Mouse (Mus musculus): ENCODE data around the gene Card19. TPM values are rescaled to one million over a fixed set of nuclear protein-coding genes. Genes with fewer than 3 reads are reported as not detected.

Card19 gene
- polyA plus RNA-seq, 1 experiment from 2014 or later = 27.4 TPM

DNA sequence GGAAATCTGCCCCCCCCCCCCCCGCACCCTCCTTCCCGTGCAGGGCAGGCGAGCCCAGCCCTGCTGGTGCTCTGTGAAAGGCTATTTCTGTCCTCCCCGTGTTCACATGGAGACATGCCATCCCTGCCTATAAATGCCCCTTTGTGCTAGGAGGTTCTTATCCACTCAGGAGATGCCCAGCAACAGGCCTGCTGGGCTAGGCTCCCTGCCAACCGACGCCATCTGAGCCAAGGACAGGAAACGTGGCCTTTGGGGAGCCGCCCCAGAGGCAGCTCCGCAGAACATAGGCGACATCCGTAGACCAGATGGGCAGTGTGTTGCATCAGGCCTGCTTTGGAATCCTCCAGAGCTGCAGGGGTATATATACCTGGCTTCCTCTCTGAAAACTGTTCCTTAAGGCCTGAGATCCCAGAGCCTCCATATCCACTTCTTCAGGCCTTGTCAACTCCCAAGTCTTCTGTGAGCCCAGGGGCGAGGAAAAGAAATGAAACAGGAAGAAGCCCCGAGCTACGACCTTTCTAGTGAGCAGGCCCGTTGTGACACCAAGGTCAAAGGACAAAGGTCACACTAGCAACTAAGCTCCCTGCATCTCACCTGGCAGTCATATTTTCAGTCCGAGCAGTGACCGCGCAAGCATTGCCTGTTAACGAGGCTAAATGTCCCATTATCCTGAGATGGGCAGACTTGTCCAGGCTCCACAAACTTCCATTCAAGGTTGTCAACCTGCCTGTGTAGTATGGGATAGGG, 36.8 kb downstream of the Card19 start:
- DNase-seq (ENCODE audit: low spot score) (no peak), ATAC-seq (ENCODE audit: low FRiP score) (no peak)
- Histone ChIP-seq H3K36me3 (ENCODE audit: control insufficient read depth, insufficient read depth, low read length) (no peaks in the 10 kb centered on the region), H3K4me2 (replicated peaks; ENCODE audit: low read depth, low read length) (no peak overlapping the region), H3K4me3 (ENCODE audit: low read depth, low read length) (no peak overlapping the region), H3K9me3 (ENCODE audit: control insufficient read depth, low read length) (no peaks in the 10 kb centered on the region), H3K27ac (ENCODE audit: low read depth, low read length) (no peak overlapping the region), H3K27me3 (ENCODE audit: control insufficient read depth, insufficient read depth, low read length) (no peaks in the 10 kb centered on the region), H3K9ac (ENCODE audit: low read depth, low read length) (no peak overlapping the region), H3K4me1 (replicated peaks; ENCODE audit: control insufficient read depth, insufficient read depth, low read length) (no peaks in the 10 kb centered on the region)
- WGBS = 70% methylated on average over 19 of the region's 19 CpGs

DNA sequence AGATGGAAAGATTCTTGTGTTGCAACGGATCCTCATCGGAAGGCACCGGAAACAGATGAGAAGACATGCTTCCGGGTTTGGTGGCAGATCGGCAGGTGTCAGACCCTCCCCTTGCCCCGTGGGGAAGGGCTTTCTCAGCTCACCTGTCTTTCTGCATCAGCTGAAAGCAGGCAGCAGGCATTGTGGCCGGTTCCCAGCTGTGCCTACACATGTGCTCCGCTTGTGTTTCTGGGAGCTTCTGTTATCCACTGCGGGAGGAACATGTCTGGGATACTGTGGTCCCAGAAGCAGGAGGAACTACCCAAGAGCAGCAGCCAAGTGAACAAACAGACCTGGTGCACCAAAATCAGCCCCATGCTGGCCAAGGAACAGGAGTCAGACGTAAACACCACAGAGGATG, 40.3 kb downstream of the Card19 start:
- no peak for DNase-seq (ENCODE audit: low spot score)
- Histone ChIP-seq H3K4me3 (ENCODE audit: low read depth, low read length) (no peak overlapping the region), H3K9ac (ENCODE audit: low read depth, low read length) (no peak overlapping the region), H3K27ac (ENCODE audit: low read depth, low read length) (no peak overlapping the region), H3K4me1 (replicated peaks; ENCODE audit: control insufficient read depth, insufficient read depth, low read length) (no peaks in the 10 kb centered on the region), H3K4me2 (replicated peaks; ENCODE audit: low read depth, low read length) (no peak overlapping the region), H3K27me3 (ENCODE audit: control insufficient read depth, insufficient read depth, low read length) (no peaks in the 10 kb centered on the region), H3K9me3 (ENCODE audit: control insufficient read depth, low read length) (no peaks in the 10 kb centered on the region), H3K36me3 (ENCODE audit: control insufficient read depth, insufficient read depth, low read length) (no peaks in the 10 kb centered on the region)
- no peak for ATAC-seq (ENCODE audit: low FRiP score)
- 81% methylated on average over 10 of the region's 10 CpGs for WGBS

DNA sequence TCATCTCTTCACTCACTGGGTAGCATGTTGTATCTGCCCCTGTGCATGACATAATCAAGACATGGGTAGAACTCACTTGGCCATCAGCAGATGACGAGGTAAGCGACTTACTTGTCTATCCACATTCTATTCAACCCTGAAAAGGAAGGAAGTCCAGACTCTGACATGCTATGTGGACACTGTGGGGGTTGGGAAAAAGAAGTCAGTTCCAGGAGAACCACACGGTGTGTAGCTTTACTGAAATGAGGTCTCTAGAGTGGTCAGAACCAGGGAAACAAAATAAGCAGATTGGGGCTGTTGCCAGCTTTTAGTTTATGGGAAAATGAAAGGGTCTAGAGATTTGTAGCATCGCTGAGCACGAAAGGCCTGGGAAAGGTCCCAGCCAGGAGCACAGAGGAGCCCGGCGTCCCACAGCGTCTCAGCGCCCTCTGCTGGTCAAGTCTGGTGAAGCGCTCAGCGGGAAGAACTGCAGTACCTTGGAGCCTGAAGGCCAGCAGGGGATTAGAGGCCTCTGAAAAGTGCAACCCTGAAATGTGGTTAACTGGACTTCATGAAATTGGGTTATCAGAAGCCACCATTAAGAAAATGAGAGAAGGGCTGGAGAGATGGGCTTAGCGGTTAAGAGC, 42.8 kb downstream of the Card19 start:
- Histone ChIP-seq H3K4me1 (replicated peaks; ENCODE audit: control insufficient read depth, insufficient read depth, low read length) (no peaks in the 10 kb centered on the region), H3K9ac (ENCODE audit: low read depth, low read length) (no peak overlapping the region), H3K27ac (ENCODE audit: low read depth, low read length) (no peak overlapping the region), H3K36me3 (ENCODE audit: control insufficient read depth, insufficient read depth, low read length) (no peaks in the 10 kb centered on the region), H3K4me2 (replicated peaks; ENCODE audit: low read depth, low read length) (no peak overlapping the region), H3K4me3 (ENCODE audit: low read depth, low read length) (no peak overlapping the region), H3K27me3 (ENCODE audit: control insufficient read depth, insufficient read depth, low read length) (no peaks in the 10 kb centered on the region), H3K9me3 (ENCODE audit: control insufficient read depth, low read length) (no peaks in the 10 kb centered on the region)
- ATAC-seq (ENCODE audit: low FRiP score) (peak; percentile 73; the same call in 1 of the 2 replicates), DNase-seq (ENCODE audit: low spot score) (peak; percentile 95)
- 8% methylated on average over 12 of the region's 12 CpGs for whole genome bisulfite sequencing

DNA sequence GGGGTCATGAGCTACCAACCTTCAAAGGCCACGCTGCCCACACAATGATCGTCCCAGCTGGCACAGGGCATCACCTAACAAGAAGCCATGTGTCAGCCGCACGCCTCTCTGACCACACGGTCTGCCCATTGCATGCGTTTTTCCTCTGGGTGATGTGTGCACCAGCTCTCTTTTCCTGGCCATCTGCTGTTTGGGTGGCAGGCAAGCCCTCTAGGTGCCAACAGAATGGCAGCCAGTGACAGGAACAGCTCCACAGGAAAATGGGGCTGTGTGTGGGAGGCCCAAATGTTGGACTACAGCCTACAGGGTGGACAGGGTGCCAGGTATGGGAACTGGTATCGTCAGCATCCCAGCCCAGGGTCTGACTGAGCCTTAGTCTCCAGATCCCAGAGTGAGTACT, 43.5 kb downstream of the Card19 start:
- no peaks in the 10 kb centered on the region for H3K9me3 ChIP-seq (ENCODE audit: control insufficient read depth, low read length)
- no peaks in the 10 kb centered on the region for H3K4me1 ChIP-seq (replicated peaks; ENCODE audit: control insufficient read depth, insufficient read depth, low read length)
- no peak overlapping the region for H3K9ac ChIP-seq (ENCODE audit: low read depth, low read length)
- no peak overlapping the region for H3K27ac ChIP-seq (ENCODE audit: low read depth, low read length)
- H3K4me3 ChIP-seq (ENCODE audit: low read depth, low read length) = no peak overlapping the region
- ATAC-seq (ENCODE audit: low FRiP score) = 0 out of 2 replicates have a peak, but pooled peaks have one; percentile 22
- H3K36me3 ChIP-seq (ENCODE audit: control insufficient read depth, insufficient read depth, low read length) = no peaks in the 10 kb centered on the region
- no peak for DNase-seq (ENCODE audit: low spot score)
- H3K27me3 ChIP-seq (ENCODE audit: control insufficient read depth, insufficient read depth, low read length) = no peaks in the 10 kb centered on the region
- whole genome bisulfite sequencing = 92% methylated on average over 7 of the region's 7 CpGs
- no peak overlapping the region for H3K4me2 ChIP-seq (replicated peaks; ENCODE audit: low read depth, low read length)

DNA sequence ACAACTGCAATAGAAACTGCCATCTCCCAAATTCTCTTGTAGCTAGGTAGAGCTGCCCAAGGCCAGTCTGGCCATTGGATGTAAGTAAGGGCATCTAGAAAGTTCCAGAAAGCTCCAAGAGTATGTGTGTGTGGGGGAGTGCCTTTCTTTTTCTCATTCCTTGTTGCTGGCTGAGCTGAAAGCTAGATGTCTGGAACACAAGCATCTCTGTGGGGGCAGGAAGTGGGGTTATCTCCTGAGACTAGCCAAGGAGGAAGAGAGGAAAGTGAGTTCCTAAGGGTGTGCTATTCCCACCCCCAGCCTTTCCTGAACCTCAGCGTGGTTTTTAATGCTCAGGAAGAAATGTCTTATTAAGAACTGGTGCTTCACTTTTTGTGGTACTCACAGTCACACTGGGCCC, 44.1 kb downstream of the Card19 start:
- ATAC-seq (ENCODE audit: low FRiP score) = no peak
- H3K4me1 ChIP-seq (replicated peaks; ENCODE audit: control insufficient read depth, insufficient read depth, low read length) = no peaks in the 10 kb centered on the region
- DNase-seq (ENCODE audit: low spot score) = no peak
- 82% methylated on average over 1 of the region's 1 CpGs for WGBS
- H3K4me2 ChIP-seq (replicated peaks; ENCODE audit: low read depth, low read length) = no peak overlapping the region
- H3K9me3 ChIP-seq (ENCODE audit: control insufficient read depth, low read length) = no peaks in the 10 kb centered on the region
- no peaks in the 10 kb centered on the region for H3K27me3 ChIP-seq (ENCODE audit: control insufficient read depth, insufficient read depth, low read length)
- H3K4me3 ChIP-seq (ENCODE audit: low read depth, low read length) = no peak overlapping the region
- H3K27ac ChIP-seq (ENCODE audit: low read depth, low read length) = no peak overlapping the region
- H3K36me3 ChIP-seq (ENCODE audit: control insufficient read depth, insufficient read depth, low read length) = no peaks in the 10 kb centered on the region
- no peak overlapping the region for H3K9ac ChIP-seq (ENCODE audit: low read depth, low read length)

DNA sequence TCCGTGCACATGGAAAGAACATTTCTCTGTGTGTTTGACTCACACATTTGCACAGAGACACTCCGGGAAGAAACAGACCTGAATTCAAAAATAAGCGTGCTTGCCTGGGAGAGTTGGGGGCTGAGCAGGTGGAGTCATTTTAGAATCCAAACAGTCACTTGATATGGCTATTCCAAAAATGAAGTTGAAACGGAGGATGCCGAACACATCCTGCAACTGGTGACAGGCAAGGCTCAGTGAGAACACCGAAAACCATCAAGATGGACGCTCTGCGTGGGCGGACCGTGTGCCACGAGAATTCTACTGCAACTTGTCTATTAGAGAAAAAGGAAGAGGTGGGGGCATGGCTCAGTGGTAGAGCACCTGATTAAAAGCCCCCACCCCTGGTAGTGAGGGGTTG, 45.2 kb downstream of the Card19 start:
- Histone ChIP-seq H3K9me3 (ENCODE audit: control insufficient read depth, low read length) (no peaks in the 10 kb centered on the region), H3K4me2 (replicated peaks; ENCODE audit: low read depth, low read length) (no peak overlapping the region), H3K4me1 (replicated peaks; ENCODE audit: control insufficient read depth, insufficient read depth, low read length) (no peaks in the 10 kb centered on the region), H3K36me3 (ENCODE audit: control insufficient read depth, insufficient read depth, low read length) (no peaks in the 10 kb centered on the region), H3K27me3 (ENCODE audit: control insufficient read depth, insufficient read depth, low read length) (no peaks in the 10 kb centered on the region), H3K9ac (ENCODE audit: low read depth, low read length) (no peak overlapping the region), H3K27ac (ENCODE audit: low read depth, low read length) (no peak overlapping the region), H3K4me3 (ENCODE audit: low read depth, low read length) (no peak overlapping the region)
- DNase-seq (ENCODE audit: low spot score) = no peak
- ATAC-seq (ENCODE audit: low FRiP score) = no peak
- 92% methylated on average over 11 of the region's 11 CpGs for WGBS

DNA sequence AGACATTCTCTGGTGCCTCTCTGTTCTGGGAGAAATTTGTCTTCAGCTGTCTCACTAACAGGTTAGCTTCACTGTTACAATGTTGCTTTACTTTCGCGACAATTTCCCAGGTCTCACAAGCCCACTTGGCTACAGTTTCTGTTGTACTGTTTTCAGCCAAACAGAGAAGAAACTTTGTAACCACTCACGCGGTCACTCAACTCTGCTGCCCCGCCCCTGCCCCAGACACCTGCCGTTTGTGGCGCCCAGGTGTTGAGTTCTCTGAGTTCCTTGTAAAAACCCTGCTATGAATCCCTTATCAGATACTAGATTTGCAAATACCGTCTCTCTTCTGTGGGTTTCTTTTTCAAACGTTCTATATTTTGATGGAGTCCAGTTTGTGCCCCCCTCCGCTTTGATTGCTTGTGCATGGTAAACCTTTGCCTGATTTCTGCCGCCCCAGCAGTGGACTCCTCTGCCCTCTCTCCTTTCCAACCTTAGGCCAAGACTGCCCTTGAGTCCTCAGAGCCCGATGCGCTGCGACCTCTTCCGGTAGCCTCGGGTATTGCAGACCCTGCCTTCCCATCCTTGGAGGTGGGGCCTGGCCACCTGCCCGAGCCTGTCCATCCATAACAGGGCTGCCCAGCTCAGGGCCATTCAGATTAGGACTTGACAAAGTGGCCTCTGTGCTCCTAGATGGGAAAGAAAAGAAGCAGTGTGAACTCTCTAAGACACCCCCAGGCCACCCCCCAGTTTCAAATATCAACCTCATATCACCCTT, 46.2 kb downstream of the Card19 start:
- Histone ChIP-seq H3K36me3 (ENCODE audit: control insufficient read depth, insufficient read depth, low read length) (no peaks in the 10 kb centered on the region), H3K9ac (ENCODE audit: low read depth, low read length) (no peak overlapping the region), H3K9me3 (ENCODE audit: control insufficient read depth, low read length) (no peaks in the 10 kb centered on the region), H3K4me2 (replicated peaks; ENCODE audit: low read depth, low read length) (no peak overlapping the region), H3K4me1 (replicated peaks; ENCODE audit: control insufficient read depth, insufficient read depth, low read length) (no peaks in the 10 kb centered on the region), H3K4me3 (ENCODE audit: low read depth, low read length) (no peak overlapping the region), H3K27me3 (ENCODE audit: control insufficient read depth, insufficient read depth, low read length) (no peaks in the 10 kb centered on the region), H3K27ac (ENCODE audit: low read depth, low read length) (no peak overlapping the region)
- 21% methylated on average over 17 of the region's 17 CpGs for WGBS
- ATAC-seq (ENCODE audit: low FRiP score) = peak; percentile 59; the same call in 1 of the 2 replicates
- DNase-seq (ENCODE audit: low spot score) = peak; percentile 92

DNA sequence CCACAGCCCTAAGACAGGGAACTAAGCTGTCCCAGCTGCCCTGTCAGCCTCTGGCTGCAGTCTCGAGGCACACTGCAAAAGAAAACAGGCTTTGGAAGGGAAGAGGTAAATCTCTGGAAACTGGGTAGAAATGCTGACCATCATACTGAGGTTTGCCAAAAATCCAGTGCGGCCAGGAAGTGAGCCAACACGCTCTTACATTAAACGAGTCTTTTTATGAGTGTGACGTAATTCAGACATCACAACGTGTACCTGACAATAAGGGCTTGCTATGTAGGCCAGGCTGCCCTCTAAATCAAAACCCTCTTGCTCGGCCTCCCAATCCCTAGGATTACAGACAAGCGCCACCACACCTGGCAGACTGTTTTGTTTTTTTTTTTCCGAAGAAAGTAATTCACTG, 48.8 kb downstream of the Card19 start:
- 85% methylated on average over 9 of the region's 9 CpGs for WGBS
- ATAC-seq (ENCODE audit: low FRiP score) (no peak), DNase-seq (ENCODE audit: low spot score) (no peak)
- H3K36me3 ChIP-seq (ENCODE audit: control insufficient read depth, insufficient read depth, low read length) = no peaks in the 10 kb centered on the region
- no peaks in the 10 kb centered on the region for H3K27me3 ChIP-seq (ENCODE audit: control insufficient read depth, insufficient read depth, low read length)
- H3K4me3 ChIP-seq (ENCODE audit: low read depth, low read length) = no peak overlapping the region
- no peak overlapping the region for H3K9ac ChIP-seq (ENCODE audit: low read depth, low read length)
- no peak overlapping the region for H3K4me2 ChIP-seq (replicated peaks; ENCODE audit: low read depth, low read length)
- no peaks in the 10 kb centered on the region for H3K4me1 ChIP-seq (replicated peaks; ENCODE audit: control insufficient read depth, insufficient read depth, low read length)
- no peaks in the 10 kb centered on the region for H3K9me3 ChIP-seq (ENCODE audit: control insufficient read depth, low read length)
- H3K27ac ChIP-seq (ENCODE audit: low read depth, low read length) = no peak overlapping the region
